Mouse (Mus musculus) CD8-positive naive resting alpha-beta T cell, adult 2 months (primary cell): Measurements from ENCODE around the gene Tnnt3.

Source experiments
- DNase-seq, 2 experiments: peaks; one replicate each; pipeline ENCODE4 v3.0.0; 2022; ENCODE audit warnings: low read depth in 2 of 2, low spot score in 2 of 2

Tnnt3 gene

DNA sequence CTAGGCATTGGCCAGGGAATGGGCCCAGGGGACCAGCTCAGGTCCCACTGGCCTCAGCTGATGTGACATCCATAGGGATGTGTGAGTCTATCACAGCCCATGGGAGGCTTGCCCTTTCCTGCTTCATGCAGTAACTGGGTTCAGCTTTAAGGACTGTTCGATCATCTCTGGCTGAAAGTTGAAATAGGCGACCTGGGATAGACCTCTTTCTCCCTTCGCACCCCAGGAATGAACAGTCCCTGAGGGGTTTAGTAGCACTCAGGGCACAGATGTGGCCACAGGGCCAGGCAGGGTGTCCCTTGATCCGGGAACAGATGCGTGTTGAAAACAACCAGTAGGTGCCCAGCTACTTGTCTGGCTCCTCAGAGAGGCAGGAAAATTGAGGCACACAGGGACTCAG lies 22.4 kb upstream of the Tnnt3 start:
- no peak for DNase-seq

DNA sequence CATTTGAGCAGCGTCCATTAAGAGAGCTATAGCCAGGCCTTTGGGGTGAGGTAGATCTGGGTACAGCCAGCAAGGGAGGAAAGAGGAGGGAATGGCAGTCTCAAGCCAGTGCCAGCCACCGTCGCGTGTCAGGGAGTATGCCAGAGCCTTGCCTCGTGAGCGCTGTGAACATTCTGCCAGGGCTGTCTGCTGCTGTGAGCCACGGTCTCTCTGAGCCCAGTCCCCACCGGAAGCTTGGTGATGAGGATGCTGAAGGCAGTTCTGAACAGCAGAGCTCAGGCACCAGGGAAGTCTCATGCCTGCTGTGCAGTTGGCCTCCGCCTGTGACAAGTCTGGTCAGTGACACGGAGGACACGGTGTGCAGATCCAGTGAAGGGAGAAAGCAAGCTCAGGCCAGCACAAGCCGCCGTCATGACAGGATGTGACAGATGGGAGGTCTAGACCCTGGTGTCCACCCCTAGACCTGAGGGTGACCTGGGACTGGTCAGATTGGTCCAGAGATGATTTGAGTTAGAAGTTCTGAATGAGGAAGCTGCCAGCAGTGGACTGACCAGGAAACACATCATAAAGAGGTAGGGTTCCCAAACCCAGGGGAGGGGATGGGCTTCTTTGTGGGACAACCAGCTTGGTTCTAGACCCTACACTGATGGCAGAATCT lies 21.7 kb upstream of the Tnnt3 start:
- DNase-seq = no peak

DNA sequence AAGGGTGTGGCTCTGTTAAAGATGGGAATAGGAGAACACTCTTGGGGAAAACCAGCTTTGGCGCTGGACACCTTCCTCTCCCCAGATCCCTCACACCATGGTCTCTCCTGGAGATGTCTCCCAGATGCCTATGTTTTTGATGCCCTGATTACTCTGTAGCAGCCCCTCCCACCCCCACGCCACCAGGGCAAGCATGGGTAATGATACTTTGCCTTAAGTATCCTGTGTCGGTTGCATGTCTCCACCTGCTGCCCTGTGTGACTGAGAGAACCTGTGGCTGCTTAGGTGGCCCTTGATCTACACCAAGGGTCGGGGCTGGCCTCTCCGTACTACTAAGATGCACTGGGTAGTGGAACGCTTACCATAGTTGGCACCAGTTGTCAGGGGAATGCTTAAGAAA lies 20.6 kb upstream of the Tnnt3 start:
- no peak for DNase-seq

DNA sequence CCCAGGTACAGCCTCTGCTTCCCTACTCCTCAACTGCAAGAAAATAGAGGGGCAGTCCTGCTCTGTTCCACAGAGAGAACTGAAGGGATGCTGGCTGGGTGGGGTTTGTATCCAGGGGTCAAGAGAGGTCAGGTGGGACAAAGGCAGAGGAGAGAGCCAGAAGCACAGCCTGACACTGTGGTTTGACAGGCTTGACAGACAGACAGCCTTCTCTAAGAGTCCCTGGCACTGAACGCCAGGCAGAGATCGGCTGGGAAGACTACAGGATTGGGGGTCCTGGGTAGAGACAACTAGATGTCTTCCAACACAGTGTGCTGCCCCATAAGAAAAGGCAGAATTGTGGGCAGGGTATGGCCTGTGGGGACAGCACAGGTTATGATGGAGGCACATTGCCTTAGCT lies 20.1 kb upstream of the Tnnt3 start:
- DNase-seq = no peak

DNA sequence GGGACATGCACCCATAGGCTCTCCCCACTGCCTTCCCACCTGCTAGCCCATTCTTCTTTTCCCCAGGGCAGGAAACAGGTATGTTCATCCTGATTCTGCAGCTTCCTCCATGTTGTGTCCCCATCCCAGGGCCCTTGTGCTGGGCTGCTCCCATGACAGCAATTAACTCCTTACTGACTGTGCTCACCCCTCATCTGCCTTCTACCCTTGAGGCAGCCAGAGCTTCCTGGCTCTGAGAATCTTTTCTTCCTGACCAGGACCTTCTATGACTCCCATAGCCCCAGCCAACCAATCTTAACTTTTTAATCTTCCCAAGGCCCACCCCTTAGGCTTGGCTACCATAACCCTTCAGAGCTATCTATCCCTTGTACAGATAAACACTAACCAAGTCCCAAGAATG lies 19.3 kb upstream of the Tnnt3 start:
- no peak for DNase-seq

DNA sequence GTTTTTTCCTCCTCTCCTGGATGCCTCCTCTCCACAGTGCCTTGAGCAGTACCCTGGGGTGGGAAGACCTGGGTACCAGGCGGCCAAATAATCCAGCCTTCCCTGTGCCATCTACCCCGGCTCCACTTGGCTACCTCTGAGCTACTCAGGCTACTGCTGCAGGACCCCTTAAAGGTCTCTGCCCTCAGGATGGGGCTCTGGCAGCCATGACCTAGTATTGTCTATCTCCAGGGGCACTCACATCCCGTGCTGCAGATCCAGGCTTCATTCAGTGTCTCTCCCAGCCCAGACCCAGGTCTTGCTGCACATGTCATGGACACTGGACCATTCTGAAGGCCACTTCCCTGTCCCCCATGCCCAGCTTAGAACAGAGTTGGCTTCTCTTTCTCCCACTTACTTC lies 18.8 kb upstream of the Tnnt3 start:
- no peak for DNase-seq

DNA sequence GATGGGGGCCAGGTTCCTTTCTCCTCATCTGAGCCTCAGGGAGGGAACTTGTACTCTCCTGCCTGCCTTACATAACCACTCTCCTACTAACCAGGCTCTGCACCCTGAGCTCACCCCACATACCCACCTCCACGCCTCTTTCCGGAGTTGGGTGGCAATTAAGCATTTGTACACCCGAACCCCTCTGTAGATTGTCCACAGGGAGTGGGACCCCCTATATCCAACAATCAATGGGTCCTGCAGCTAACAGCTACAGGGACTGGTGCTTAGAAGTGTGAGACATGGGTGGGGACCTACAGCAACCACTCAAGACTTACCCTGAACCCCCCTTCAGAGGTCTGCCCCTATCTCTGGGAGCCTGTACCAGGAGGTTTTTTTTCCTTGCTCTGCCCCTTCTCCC lies 18.0 kb upstream of the Tnnt3 start:
- DNase-seq = no peak

DNA sequence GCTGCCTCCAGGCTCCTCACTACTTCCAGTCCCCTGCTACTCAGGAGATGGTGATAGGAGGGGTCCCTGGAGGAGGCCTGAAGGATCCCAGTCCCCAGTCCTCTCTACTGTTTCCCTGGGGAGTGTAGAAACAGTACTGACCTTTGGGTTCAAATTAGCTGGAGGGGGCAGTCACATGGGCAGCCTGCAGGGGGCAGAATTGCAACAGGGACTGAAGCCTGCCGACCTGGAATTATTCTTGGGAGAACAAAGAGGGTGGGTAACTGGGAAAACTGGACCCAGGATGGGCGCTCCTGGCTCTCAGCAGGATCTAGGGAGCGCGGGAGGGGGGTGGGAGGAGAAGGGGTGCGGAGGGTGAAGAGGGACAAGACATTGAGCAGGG lies 17.5 kb upstream of the Tnnt3 start:
- no peak for DNase-seq

DNA sequence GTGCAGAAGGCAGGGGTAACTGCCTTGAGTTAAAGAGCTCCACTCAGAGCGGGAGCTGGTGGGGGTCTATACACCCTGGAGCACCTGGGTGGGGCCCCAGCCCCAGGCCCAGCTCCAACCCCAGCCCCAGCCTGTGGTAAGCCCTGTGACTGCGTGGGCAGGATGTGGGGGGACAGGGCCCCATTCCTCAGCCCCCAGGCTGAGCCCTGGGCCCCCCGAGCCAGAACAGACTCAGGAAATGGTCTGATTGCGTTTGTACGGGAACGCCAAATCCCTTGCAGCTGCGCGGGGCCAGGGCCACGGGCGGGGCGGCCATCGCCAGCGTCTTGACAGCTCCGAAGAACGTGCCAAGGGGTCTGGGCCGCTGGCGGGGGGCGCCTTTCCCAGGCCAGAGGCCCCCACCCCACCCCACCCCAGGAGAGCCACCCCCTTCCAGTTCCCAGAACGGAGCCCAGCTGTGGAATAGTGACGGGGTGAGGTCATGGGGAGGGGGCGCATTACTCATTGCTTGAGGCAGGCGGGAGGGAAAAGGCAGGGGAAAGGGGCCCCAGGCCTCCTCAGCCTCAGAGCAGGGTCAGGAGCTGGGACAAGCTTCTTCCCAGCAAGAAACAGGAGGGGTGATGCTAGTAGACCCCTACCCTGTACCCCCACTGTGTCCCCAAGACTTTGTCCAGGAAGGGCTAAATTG lies 16.9 kb upstream of the Tnnt3 start:
- DNase-seq = no peak

DNA sequence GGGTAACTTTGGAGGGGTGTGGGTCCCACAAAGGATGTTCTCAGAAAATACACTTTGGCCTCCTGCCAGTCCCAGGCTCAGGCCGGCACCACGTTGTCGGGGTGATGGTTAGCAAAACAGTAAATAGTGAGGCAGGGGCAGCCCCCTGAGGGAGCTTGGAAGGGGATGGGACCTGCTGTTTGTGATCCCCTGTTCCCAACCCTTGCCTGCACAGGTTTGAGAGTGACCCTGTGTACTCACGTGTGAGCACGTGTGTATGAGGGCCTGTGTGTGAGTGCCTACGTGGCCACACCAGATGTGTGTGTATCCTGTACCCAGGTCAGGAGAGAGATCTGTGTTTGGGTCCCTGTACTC lies 16.4 kb upstream of the Tnnt3 start:
- DNase-seq = no peak

DNA sequence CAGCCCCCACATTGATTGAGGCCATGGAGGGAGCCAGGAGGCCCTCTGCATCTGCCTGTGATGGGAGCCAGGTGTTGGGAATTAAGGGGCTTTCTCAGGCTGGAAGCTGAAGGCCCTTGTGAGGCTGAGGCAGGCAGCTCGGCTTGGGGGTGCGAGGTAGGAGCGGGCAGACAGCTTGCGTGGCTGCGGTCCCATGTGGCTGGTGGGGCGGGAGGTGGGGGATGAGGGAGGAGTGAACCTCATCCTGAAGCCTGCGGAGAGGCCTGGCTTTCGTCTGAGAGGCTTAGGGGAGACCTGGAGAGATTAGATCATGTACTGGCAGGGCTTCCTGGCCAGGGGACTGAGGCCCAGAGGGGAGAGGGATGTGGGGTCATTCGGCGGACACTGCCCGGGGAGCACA lies 15.5 kb upstream of the Tnnt3 start:
- no peak for DNase-seq

DNA sequence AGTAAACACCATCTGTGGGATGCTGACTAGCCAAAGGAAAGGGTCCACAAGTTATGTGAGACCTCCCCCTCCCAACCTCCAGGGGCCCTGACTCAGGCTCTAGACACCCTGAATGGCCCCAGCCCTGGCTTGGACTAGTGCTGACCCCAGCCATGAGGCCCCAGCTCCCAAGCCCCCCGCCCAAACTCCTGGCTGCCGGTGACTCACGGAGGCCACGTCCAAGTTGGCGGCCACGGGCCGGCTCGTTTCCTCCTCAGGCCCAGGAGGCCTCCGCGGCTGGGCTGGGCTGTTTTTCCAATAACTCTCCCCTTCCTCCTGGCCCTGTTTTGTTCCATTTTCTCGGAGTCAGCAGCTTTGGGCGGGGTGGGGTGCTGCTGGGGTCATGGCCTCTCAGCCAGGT lies 13.9 kb upstream of the Tnnt3 start:
- DNase-seq = no peak

DNA sequence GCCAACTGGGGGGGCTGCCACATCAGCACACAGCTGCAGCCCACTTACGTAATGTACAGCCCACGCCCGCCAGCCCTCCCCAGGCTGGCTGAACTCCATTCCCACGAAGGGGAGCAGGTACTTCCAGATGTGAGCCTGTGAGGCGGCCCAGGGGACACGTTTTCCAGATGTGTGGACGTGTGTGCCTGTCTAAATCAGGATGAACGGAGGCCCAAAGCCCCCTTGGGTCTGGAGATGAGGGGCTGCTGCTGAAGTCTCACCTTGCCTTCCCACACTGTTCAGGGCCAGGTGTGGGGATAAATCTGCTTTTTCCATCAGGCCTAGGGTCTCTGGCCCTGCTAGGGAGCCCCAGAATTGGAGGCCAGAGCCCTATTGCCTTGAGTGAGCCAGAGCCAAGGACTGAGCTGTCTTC lies 11.9 kb upstream of the Tnnt3 start:
- DNase-seq = no peak

DNA sequence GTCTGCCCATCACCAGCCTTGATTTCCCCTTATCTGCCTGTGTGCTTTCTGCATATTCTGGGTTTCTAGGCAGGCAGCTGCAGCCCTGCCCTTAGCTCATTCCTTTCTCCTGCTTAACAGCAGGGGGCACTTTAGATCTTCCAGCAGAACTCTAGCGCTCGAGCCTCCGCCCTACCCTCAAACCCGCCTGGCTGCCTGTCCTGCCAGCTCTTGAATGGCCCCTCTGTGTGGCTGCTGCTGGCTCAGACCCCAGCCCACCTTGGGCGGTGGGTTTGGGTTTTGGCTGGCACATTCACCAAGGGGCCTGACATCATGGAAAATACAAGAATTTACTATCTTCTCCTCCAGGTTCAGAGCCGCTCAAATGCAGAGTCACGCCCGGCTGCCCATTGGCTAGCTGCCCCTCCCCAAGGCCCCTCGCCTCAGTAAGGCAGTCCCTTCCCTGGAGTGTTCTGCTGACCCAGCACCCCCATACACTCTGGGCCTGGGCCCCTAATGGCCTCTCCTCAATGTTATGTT lies 11.2 kb upstream of the Tnnt3 start:
- no peak for DNase-seq

DNA sequence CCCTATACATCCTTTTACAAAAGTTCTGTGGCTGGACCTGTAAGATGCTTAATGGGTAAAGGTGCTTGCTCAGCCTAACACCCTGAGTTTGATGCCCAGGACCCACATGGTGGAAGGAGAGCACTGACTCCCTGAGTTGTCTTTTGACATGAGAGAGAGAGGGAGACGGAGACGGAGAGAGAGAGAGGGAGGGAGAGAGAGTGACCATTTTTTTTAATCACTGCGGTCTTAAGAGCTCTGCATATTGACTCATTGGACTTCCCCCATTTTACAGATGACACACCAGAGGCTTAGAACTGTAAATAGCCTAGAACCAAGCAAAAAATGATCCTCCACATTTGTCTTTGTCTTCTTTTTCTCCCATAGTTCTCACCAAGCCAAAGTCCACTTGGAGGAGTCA lies 10.6 kb upstream of the Tnnt3 start:
- DNase-seq = no peak

DNA sequence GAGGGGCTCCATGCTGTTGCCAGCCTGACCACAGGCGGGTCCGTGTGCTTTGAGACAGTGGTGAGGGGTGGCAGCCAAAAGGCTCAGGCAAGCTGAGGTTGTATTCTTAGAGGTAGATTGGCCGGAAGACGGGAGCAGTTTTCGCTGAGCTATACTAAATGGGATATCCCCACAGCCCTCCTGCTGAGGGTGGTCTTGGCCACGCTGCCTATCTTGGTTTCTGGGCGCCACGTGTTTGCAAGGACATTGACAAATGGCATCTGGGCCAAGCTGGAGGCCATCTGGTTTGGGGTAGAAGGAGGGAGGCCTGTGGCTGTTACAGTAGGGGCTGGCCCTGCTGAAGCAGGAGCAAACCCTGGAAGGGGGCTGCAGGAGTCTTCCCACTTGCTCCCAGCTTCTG lies 5.1 kb upstream of the Tnnt3 start:
- DNase-seq = no peak

DNA sequence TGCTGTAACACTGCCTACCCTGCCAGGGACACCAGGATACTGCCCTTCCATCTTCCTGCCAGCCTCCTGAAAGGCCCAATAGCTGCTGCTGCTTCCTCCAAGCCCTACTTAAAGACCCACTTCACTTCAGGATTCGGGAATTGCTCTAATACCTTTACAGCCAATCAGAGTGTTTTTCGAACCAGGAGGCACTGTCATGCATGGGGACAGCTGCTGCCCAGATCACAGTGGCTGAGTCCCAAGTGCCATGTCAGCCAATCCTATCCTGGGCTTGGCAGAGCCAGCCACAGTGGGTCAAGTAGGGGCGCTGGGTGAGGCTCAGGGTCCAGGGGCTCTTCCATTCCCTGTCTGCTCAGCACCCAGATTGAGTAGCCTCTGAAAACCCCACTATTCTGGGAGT lies 2.5 kb upstream of the Tnnt3 start:
- DNase-seq = no peak

DNA sequence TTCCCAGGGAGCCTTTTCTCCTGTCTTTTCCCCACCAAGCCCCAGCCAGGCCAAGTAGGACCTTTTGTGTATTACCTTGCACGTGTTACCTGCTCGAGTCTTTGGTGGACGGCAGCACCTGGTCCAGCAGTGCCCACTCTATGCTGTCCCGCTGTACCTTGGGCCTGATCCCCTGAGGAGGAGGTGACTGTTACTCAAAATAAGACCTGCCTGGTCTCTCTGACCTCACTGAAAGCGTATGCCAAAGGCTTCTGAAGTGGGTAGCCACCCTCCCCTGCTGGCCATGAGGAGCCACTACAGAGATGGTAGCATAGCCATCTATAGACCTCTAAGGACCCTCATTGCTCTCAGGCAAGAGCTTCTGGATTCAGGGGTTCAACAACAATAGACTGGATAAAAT lies 1.8 kb upstream of the Tnnt3 start:
- DNase-seq = no peak

DNA sequence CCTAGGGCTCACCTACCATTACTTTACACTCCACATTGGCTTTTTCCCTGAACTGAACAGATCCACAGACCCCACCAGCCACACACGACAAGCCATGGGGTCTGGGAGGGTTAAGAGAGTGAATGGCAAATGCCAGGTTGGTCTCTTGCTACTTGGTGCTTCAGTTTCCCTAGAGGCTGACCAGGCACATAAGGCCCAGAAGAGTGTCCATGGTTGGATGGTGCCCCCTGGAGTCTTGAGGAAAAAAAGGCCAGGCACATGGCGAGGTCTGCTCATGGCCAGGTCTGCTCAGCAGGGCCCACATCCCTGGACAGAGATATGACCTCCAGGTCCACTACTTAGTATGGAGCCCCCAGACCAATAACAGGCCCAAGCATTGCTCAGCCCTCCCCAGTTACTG lies 861 bp upstream of the Tnnt3 start:
- DNase-seq = no peak

DNA sequence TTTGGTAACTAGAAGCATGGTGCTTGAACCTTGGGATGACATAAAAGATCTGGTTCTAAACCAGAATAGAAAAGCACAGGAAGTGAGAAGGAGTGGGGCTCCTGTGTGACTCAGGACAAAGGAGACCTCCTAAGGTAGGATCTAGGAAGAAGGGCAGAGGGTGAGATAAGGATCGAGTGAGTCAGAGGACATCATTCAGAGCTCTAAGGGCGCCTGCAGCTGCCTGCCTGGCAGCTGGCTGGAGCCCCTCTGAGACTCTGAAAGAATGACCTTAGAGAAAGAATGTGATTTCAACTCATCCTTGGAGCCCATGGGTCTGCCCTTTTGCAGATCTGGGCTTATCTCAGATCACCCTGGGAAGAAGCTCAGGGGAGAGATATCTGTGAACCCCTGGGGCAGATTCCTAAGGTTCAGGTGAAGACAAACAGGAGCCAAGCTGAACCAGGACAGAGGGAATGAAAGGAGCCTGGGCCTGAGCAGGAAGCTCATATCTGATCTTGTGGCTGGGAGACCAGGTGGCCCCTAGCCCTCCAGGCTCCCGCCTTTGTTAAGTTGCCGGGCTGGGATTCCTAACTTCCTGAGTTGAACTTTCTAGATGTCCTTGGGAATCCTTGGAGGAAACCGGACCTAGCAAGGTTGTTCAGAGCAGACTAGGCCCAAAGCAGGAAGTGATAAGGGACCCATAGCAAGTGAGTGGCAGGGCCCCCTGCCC lies 530 bp downstream of the Tnnt3 start:
- no peak for DNase-seq

DNA sequence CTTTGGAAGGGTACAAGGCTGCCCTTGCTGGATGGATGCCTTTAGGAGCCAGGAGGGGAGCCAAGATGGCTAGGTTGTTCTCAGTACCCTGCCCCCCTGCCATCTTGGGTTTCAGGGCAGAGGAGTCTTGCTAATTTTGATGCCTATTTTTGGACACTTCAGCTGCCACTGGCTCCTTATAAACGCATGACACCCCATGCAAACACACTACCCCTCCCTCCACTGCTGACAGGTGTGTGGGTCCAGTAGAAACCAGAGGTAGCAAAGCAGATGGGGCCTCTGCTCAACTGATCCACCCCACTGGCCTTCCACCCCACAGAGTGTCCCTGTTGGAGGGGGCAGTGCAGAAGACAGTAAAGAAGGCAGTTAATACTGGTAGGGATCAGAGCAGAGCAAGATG lies 1.4 kb downstream of the Tnnt3 start:
- DNase-seq = no peak

DNA sequence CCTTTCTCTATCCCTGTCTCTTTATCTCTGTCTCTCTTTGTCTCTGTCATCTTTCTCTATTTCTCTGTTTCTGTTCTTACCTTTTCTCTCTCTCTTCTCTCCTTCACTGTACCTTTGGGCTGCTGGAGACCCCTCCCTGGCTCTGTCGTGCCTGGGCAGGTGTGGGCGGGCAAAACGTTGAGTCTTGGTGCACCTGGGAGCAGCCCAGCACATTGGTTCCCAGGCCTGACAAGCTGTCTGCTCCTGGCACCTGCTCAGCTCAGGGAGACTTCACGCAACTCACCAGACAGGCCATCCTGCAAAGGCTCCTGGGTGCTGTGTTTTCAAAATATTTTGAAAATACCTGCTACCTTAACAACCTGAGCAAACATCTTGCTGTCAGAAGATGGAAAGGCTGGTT lies 4.6 kb downstream of the Tnnt3 start:
- no peak for DNase-seq

DNA sequence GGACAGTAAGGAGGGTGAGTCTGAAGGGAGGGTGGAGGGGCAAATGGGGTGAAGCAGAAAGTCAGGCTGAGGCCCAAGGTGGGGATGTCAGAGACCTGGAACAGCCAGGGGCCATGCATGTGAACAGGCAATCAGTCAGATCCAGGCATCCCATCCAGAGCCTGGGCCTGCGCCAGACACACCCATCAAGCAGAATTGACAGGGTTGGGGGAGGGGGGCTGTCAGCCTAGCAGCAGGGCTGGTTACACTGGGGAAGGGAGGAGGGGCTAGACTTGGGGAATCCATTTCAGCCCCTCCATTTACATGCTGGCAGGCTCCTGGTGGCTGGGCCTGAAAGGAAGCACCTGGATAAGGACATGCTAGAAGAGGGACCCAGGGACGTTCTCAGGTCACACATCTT lies 7.3 kb downstream of the Tnnt3 start:
- no peak for DNase-seq
